Mouse (Mus musculus) thymus, adult 2 months (tissue): ENCODE data around the gene Plekha5.

Source experiments
- CTCF ChIP-seq: fragments of 200-500 bp; IDR thresholded peaks from 2 replicates; pipeline ENCODE4 v1.5.1; 2012; ENCODE audit warnings: mild to moderate bottlenecking, control low read depth, low read length, moderate library complexity, borderline replicate concordance; ENCODE audit not compliant: control insufficient read depth, poor library complexity, insufficient read depth; ENCODE audit errors: extremely low read depth
- POLR2A ChIP-seq: fragments of 200-500 bp; IDR thresholded peaks from 2 replicates; pipeline ENCODE4 v1.6.1; 2012; ENCODE audit warnings: mild to moderate bottlenecking, low read length, control low read depth, moderate library complexity; ENCODE audit not compliant: control insufficient read depth, poor library complexity, insufficient read depth; ENCODE audit errors: extremely low read depth

- TF ChIP-seq CTCF (no peak), POLR2A (no peak)
Observed at GRCm38 (mm10) chr6:140444147-140444546, 20.3 kb downstream of the Plekha5 start.
